Mouse (Mus musculus): ENCODE results near the gene Pycr1.

Pycr1 gene

GRCm38 (mm10) chr11:120654741-120655140 is 11.2 kb upstream of the Pycr1 start:
- no peak for DNase-seq

GRCm38 (mm10) chr11:120651872-120652271 is 8.3 kb upstream of the Pycr1 start:
- no peak for DNase-seq

- DNase-seq = peak; percentile 95
Observed at GRCm38 (mm10) chr11:120648001-120648476, 4.5 kb upstream of the Pycr1 start, which contains the start of gene Myadml2. Gene Myadml2 (minus strand): TSS chr11:120648158.

DNA sequence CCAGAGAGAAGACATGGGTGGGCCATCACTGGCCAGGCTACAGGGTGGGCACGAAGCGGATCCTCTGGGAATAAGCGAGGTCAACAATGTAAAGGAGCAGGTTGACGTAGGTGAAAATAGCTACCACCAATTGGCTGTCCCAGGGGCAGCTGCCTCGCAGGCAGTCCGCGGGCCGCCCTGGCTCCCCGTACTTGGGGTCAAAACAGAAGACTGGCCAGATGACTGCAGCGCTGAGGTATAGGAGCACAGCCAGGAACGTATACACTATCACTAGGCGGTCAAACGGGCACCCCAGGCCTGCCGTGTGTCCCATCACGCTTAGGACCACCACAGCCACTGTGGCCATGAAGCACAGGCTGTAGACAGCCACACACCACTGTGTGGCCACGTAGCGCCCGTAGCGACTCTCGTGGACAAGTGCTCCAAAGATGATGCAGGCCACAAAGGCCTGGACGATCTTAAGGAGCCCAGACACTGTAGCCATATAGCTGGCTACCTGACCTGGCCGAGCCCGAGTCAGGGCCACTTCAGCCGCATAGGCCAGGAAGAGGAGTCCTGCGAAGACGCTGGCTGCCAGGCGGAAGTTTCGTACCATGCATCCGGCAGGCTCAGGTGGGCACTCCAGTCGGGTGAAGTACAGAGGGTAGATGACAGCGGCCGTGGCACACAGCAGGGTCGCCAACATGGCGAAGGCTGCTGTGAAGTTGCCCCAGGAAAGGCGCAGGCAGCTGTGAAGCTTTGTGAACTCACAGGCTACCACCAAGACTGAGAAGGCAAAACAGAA is 3.7 kb upstream of the Pycr1 start:
- DNase-seq = peak; percentile 91

DNA sequence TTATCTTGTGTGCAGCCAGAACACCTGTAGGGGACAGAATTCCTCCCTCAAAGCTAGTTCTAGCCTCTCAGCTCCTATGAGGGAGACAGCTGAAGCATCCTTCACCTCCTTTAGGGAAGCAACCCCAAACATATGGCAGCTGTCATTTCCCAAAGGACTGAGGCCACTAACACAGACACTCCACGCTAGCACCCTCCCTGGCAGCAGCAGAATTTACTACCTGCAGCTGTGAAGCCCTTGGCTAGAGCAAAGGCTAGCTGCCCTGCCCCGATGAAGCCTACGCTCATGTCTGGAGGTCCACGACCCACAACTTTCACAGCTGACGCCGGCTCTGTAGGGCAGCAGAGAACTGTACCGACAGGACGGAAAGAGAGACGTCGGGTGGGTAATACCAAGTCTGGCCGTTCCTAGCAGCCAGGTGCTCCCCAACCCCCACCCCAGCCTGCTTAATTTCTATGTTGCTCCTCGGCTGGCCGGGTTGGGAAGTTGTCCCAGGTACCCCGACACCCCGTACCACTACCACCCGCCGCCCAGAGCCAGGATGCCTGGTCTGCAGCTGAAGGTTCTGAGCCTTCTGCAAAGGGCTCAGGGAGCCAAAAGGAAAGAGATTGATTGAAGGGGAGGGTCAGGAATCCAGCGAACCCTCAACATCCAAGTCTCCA is 499 bp downstream of the Pycr1 start:
- DNase-seq = no peak

DNA sequence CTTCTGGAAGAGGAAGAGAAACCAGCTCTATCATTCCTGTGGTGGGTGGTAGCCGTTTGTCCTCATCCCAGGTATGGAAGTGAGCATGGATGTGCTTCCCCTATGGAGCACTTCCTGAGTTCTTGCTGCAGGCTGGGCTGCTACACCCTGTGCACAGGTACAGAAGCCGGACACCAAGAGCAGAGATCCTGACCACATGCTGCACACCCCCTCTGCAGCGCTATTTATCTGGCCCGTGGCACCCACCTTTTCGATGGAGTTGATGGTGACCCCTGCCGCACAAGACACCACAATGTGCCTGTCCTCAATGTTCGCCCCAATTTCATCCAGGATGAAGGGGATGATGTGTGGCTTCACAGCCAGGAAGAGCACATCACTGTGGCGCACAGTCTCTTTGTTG is 1.7 kb downstream of the Pycr1 start:
- peak; percentile 92 for DNase-seq

- peak; percentile 90 for DNase-seq
Observed at GRCm38 (mm10) chr11:120641255-120641654, 2.3 kb downstream of the Pycr1 start.

DNA sequence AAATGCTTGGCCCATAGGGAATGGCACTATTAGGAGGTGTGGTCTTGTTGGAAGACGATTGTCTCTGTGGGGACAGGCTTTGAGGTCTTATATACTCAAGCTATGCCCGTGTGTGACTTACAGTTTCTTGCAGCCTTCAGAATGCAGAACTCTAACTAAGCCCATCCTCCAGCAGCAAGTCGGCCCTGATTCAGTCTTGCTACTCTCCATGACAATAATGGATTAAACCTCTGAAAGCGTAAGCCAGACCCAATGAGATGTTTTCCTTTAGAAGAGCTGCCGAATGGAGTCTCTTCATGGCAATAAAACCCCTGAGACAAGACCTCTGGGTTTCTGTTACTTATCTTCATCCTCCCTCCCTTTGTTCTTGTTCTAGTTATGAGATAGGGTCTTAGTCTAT is 8.8 kb downstream of the Pycr1 start:
- DNase-seq = no peak

- DNase-seq = peak; percentile 99
Observed at GRCm38 (mm10) chr11:120633520-120634343, 9.8 kb downstream of the Pycr1 start, which contains the start of gene Mafg. Gene Mafg (minus strand): TSS chr11:120633600.

GRCm38 (mm10) chr11:120632559-120633519 is 10.7 kb downstream of the Pycr1 start:
- peak; percentile 98 for DNase-seq

- DNase-seq = peak; percentile 83
Observed at GRCm38 (mm10) chr11:120631726-120632448, 11.7 kb downstream of the Pycr1 start.

DNA sequence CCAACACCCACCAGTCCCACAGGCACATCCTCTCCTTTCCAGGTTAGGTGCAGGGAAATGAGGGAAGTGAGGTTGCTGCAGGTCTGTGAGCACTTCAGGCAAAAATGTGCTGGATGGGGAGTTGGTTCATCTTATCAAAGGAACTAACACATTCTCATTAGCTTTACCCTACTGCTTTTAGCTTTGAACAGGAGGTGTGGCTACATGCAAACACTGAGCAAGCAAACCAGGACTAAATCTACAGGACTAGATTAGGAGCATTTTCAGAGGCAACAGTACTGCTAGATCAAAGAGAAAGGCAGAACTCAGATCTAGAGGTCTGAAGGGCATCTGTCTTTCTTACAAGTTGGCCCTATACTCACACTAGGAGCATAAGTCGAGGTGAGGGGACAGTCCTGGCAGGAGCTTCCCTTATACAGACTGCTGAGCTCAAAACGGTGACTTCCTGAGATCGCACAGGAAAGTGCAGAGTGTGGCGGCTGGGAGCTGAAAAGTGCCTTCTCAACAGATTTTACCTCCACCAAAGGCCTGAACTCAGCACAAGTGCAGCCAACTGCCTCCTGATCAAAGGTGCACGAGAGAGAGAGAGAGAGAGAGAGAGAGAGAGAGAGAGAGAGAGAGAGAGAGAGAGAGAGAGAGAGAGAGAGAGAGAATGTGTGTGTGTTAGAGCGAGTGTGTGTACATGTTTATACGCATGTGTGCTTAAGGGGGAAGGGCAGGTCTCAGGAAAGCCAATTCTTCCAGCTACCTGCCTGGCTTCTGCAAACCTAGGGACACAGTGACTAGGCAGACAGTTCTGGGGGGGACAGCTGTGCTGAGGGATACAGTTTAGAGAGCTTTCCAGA is 12.5 kb downstream of the Pycr1 start:
- peak; percentile 85 for DNase-seq

DNA sequence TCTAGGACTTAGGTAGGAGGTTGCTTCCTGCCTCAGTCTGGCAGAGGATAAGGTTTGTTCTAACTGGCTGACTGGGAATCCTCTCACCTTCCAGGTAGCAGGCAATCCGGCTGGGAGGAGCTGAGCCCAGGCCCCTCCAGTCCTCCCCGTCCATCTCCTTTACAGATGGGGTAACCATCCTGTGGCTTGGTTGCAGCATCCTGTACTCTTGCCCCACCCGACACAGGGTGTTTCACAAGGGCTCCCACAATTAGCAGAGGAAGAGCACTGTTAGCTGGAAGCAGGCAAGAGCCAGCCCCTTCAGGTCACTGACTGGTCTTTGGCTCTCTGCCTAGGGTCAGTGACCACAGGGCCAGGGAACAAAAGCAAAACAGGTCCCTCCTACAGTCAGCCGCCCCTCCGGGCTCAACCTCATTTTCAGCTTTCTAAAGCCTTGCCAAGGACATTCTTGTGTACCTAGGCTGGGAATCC is 13.1 kb downstream of the Pycr1 start:
- DNase-seq = peak; percentile 97

DNA sequence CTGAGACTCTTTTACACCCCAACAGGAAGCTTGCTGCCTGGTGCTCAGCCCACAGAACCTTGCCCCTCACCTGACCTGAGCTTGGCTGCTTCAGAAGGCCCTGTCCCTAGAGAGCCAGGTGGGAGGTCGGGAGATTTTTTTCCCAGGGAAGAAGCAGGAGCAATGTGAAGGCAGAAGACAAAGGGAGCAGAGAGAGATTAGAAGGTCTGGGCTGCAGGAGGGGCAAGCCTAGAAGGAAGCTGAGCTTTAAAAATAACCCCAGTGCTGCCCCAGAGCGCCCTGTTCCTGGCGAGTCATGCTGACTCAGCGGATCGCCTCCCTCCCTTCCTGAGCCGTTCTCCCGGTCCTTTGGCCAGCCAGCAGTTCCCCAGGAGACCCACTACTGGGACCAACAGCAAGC is 13.7 kb downstream of the Pycr1 start:
- peak; percentile 98 for DNase-seq

DNA sequence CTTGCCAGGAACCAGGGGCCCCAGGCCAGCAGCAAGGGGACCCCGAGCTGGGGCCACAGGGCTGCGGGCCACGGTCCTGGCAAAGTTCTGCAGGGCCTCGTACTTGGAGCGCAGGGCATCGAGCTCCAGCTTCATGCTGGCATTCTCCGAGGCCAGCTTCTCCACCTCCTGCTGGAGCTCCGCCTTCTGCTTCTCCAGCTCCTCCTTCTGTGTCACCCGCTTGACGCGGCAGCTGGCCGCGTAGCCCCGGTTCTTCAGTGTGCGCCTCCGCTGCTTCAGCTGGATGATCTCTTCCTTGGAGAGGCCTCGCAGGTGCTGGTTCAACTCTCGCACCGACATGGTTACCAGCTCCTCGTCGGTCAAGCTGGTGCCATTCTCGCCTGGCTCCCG is 14.2 kb downstream of the Pycr1 start:
- peak; percentile 96 for DNase-seq

DNA sequence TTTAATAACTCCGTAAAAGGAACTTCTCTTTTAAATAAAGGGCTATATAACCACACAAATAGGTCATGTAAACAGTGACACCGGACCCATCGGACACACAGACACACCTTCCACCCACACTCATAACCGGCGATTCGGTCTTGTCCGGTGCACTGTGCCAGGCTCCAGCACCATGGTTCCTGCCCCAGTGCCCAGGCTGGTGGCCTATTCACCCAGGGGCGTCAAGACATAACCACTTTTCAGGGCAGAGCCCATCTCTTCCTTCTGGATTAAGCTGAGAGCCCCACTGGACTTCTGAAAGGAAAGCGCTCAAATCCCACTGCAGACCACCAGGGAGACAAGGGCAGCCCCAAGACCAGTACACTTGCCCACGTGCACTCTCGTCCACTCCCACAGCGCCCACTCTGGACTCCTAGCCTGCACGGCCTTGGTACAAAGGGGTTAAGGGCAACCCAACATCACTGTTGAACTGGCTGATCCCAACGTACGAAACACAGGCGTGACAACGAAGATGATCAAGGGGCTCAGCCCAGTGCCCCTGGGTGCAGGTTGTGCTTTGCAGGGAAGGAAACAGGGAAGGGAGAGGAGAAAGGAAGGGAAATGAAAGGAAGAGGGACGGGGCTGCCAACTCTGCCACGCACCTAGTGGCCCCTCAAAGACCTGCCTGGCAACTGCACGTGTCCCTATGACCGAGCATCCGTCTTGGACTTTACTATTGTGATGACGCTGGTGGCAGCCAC is 14.8 kb downstream of the Pycr1 start:
- peak; percentile 92 for DNase-seq

GRCm38 (mm10) chr11:120627468-120628300 is 15.9 kb downstream of the Pycr1 start:
- peak; percentile 94 for DNase-seq

- DNase-seq = peak; percentile 91
Observed at GRCm38 (mm10) chr11:120626785-120627467, 16.6 kb downstream of the Pycr1 start.
